Mouse (Mus musculus) cerebellum, adult 2 months (tissue): ENCODE data around the gene Brd9.
"Not testable (repeated sequence)": the region's sequence is repeated elsewhere in the genome, so short reads cannot be mapped to it uniquely, and the experiment has no call there.

Experiments
- CTCF ChIP-seq: fragments of 200-500 bp; IDR thresholded peaks from 2 replicates; pipeline ENCODE4 v1.5.1; 2011; ENCODE audit warnings: low read depth, mild to moderate bottlenecking, control low read depth, low read length, moderate library complexity, borderline replicate concordance; ENCODE audit not compliant: insufficient read depth
- POLR2A ChIP-seq: fragments of 200-500 bp; IDR thresholded peaks from 2 replicates; pipeline ENCODE4 v1.6.1; 2011; ENCODE audit warnings: low read length, control low read depth, borderline replicate concordance; ENCODE audit not compliant: insufficient read depth

GRCm38 (mm10) chr13:74006881-74007280 is 69.3 kb downstream of the Brd9 start:
- TF ChIP-seq POLR2A, CTCF: not testable (repeated sequence)
